Mouse (Mus musculus): ENCODE data around the gene Rev1.

GRCm38 (mm10) chr1:38027301-38027700 lies 102.3 kb downstream of the Rev1 start:
- TF ChIP-seq ZNF384 (IDR thresholded peaks at IDR 0.05; ENCODE audit: low read depth, low read length): no peak
- TF ChIP-seq HCFC1 (IDR thresholded peaks at IDR 0.05; ENCODE audit: borderline replicate concordance, insufficient read depth, low read length): no peak
- no peak for TF ChIP-seq MAFK (IDR thresholded peaks at IDR 0.05; ENCODE audit: insufficient read depth, low read depth, low read length)

Data from ES-E14 (cell line).